Mouse (Mus musculus) small intestine, adult 2 months (tissue): ENCODE measurements around the gene Nme3. TPM values are rescaled to one million over a fixed set of nuclear protein-coding genes. Genes with fewer than 3 reads are reported as not detected.

Experiments
- H3K27ac ChIP-seq: fragments of 200-500 bp; 2 replicates; pipeline ENCODE4 v1.5.1; 2012; ENCODE audit warnings: low read depth, low read length, control low read depth, inconsistent platforms; ENCODE audit not compliant: insufficient read depth
- H3K27me3 ChIP-seq: fragments of 200-500 bp; 2 replicates; pipeline ENCODE4 v1.6.1; 2012; ENCODE audit warnings: mild to moderate bottlenecking, moderate library complexity, low read length, inconsistent platforms; ENCODE audit not compliant: control insufficient read depth, insufficient read depth
- H3K36me3 ChIP-seq: fragments of 200-500 bp; 2 replicates; pipeline ENCODE4 v1.6.1; 2012; ENCODE audit warnings: mild to moderate bottlenecking, low read length, control low read depth, inconsistent platforms; ENCODE audit not compliant: control insufficient read depth, insufficient read depth
- H3K4me1 ChIP-seq: fragments of 200-500 bp; 2 replicates; pipeline ENCODE4 v1.6.1; 2012; ENCODE audit warnings: low read length, inconsistent platforms, mixed read lengths; ENCODE audit not compliant: control insufficient read depth, insufficient read depth, insufficient read length
- H3K4me3 ChIP-seq: fragments of 200-500 bp; 2 replicates; pipeline ENCODE4 v1.5.1; 2012; ENCODE audit warnings: low read depth, mild to moderate bottlenecking, control low read depth, inconsistent platforms, low read length, moderate library complexity
- CTCF ChIP-seq: fragments of 200-500 bp; IDR thresholded peaks from 2 replicates; pipeline ENCODE4 v1.5.1; 2012; ENCODE audit warnings: low read depth, mild to moderate bottlenecking, control low read depth, inconsistent platforms, low read length, moderate library complexity, mixed read lengths; ENCODE audit not compliant: insufficient replicate concordance, insufficient read length; ENCODE audit errors: extremely low read depth
- POLR2A ChIP-seq: fragments of 200-500 bp; IDR thresholded peaks from 2 replicates; pipeline ENCODE4 v1.6.1; 2012; ENCODE audit warnings: low read depth, mild to moderate bottlenecking, control low read depth, inconsistent platforms, low read length, moderate library complexity
- WGBS: fragments of 180-500 bp; shearing (Covaris S2); methylation state at CpG from one replicate; pipeline ENCODE4 v1.1.7; 2018; 5-methylcytosine and 5-hydroxymethylcytosine counted together
- polyA plus RNA-seq: library from polyadenylated mRNA; depleted of rRNA; stranded (reverse); fragments of >200 nt; gene quantifications from 2 replicates; pipeline ENCODE4 v1.2.3, GENCODE M21; 2012; rRNA removed

Gene Nme3
- 29.4 and 52.4 TPM in 2 replicates for polyA plus RNA-seq

GRCm38 (mm10) chr17:24896241-24896992 lies at the start of gene Nme3:
Nme3 (plus strand) TSS chr17:24896500.
- no peaks in the 10 kb centered on the region for H3K27me3 ChIP-seq
- peaks cover 45% of the 10 kb centered on the region for H3K36me3 ChIP-seq
- under 1% methylated on average over 50 of the region's 50 CpGs for WGBS
- H3K4me3 ChIP-seq, result peak within 1 kb of the TSS; percentile 72
- H3K4me1 ChIP-seq, result peaks cover 11% of the 10 kb centered on the region
- no peak for TF ChIP-seq POLR2A
- TF ChIP-seq CTCF, result no peak
- H3K27ac ChIP-seq, result peak within 1 kb of the TSS; percentile 73

GRCm38 (mm10) chr17:24847386-24847785 lies 48.9 kb upstream of the Nme3 start:
- TF ChIP-seq CTCF (no peak), POLR2A (no peak)
- no peaks in the 10 kb centered on the region for H3K27me3 ChIP-seq
- no peak overlapping the region for H3K4me3 ChIP-seq
- H3K27ac ChIP-seq, result peak overlapping the region; percentile 59; the same call in 1 of the 2 replicates
- WGBS, result 29% methylated on average over 1 of the region's 1 CpGs
- H3K4me1 ChIP-seq, result peaks cover 14% of the 10 kb centered on the region; the same call in 1 of the 2 replicates
- H3K36me3 ChIP-seq, result 0 out of 2 replicates have a peak, but pooled peaks cover 1% of the 10 kb centered on the region

- H3K4me1 ChIP-seq, result peaks cover 13% of the 10 kb centered on the region; the same call in 1 of the 2 replicates
- H3K27me3 ChIP-seq, result no peaks in the 10 kb centered on the region
- peak overlapping the region; percentile 96 for H3K27ac ChIP-seq
- peak overlapping the region; percentile 2; the same call in 1 of the 2 replicates for H3K4me3 ChIP-seq
- peaks cover 12% of the 10 kb centered on the region for H3K36me3 ChIP-seq
- TF ChIP-seq CTCF, result no peak
- no peak for TF ChIP-seq POLR2A
Observed at GRCm38 (mm10) chr17:24848600-24849031, 47.7 kb upstream of the Nme3 start.

- Histone ChIP-seq H3K27me3 (no peaks in the 10 kb centered on the region), H3K4me1 (peaks cover 12% of the 10 kb centered on the region; the same call in 1 of the 2 replicates), H3K36me3 (peaks cover 19% of the 10 kb centered on the region), H3K4me3 (peak overlapping the region; percentile 96), H3K27ac (peak overlapping the region; percentile 96)
- TF ChIP-seq CTCF, result no peak; the same call in 1 of the 2 replicates
- TF ChIP-seq POLR2A, result no peak
- WGBS, result under 1% methylated on average over 21 of the region's 21 CpGs
Observed at GRCm38 (mm10) chr17:24849733-24850064, 46.6 kb upstream of the Nme3 start.

- Histone ChIP-seq H3K4me1 (peaks cover 12% of the 10 kb centered on the region; the same call in 1 of the 2 replicates), H3K27ac (peak within 1 kb of the TSS; percentile 96), H3K4me3 (peak within 1 kb of the TSS; percentile 96), H3K27me3 (no peaks in the 10 kb centered on the region), H3K36me3 (peaks cover 23% of the 10 kb centered on the region)
- TF ChIP-seq CTCF, result no peak
- peak; percentile 91 for TF ChIP-seq POLR2A
- WGBS, result under 1% methylated on average over 58 of the region's 58 CpGs
Observed at GRCm38 (mm10) chr17:24850065-24850772, 46.1 kb upstream of the Nme3 start, which contains the start of gene Fahd1. Fahd1 (minus strand) TSS chr17:24850364.

- Histone ChIP-seq H3K4me3 (peak overlapping the region; percentile 96), H3K4me1 (peaks cover 10% of the 10 kb centered on the region; the same call in 1 of the 2 replicates), H3K27ac (peak overlapping the region; percentile 76), H3K27me3 (no peaks in the 10 kb centered on the region), H3K36me3 (peaks cover 28% of the 10 kb centered on the region)
- TF ChIP-seq POLR2A, result no peak
- TF ChIP-seq CTCF, result no peak
- WGBS, result 0% methylated on average over 20 of the region's 20 CpGs
Observed at GRCm38 (mm10) chr17:24850773-24851127, 45.5 kb upstream of the Nme3 start.
